Mouse (Mus musculus) midbrain, embryonic 14.5 days (tissue): ENCODE results near the gene Tmem60. TPM values are rescaled to one million over a fixed set of nuclear protein-coding genes. Genes with fewer than 3 reads are reported as not detected.

Source experiments
- ATAC-seq: fragments of 200-750 bp; cut with Nextera tagmentation; 2 replicates; pipeline ENCODE4 v1.8.0; 2017; ENCODE audit warnings: moderate number of reproducible peaks, moderate library complexity; ENCODE audit not compliant: low FRiP score, low TSS enrichment
- DNase-seq: peaks from one replicate; pipeline ENCODE4 v3.0.0-alpha.2; 2015
- H3K27ac ChIP-seq: fragments of 300-500 bp; sonication (generic); replicated peaks from 2 replicates; pipeline ENCODE4 v1.5.1; 2014; ENCODE audit warnings: mild to moderate bottlenecking, low read depth, low read length, moderate library complexity
- H3K27me3 ChIP-seq: fragments of 300-500 bp; sonication (generic); 2 replicates; pipeline ENCODE4 v1.6.1; 2014; ENCODE audit warnings: low read length, control low read depth, mixed read lengths; ENCODE audit not compliant: control insufficient read depth, insufficient read depth
- H3K36me3 ChIP-seq: fragments of 300-500 bp; sonication (generic); 2 replicates; pipeline ENCODE4 v1.6.1; 2014; ENCODE audit warnings: low read length, control low read depth; ENCODE audit not compliant: control insufficient read depth, insufficient read depth
- H3K4me1 ChIP-seq: fragments of 300-500 bp; sonication (generic); 2 replicates; pipeline ENCODE4 v1.6.1; 2014; ENCODE audit warnings: mild to moderate bottlenecking, antibody characterized with exemption, low read length, control low read depth; ENCODE audit not compliant: control insufficient read depth, insufficient read depth
- H3K4me2 ChIP-seq: fragments of 300-500 bp; sonication (generic); 2 replicates; pipeline ENCODE4 v1.6.1; 2014; ENCODE audit warnings: mild to moderate bottlenecking, low read length, moderate library complexity
- H3K4me3 ChIP-seq: fragments of 300-500 bp; sonication (generic); replicated peaks from 2 replicates; pipeline ENCODE4 v1.5.1; 2014; ENCODE audit warnings: low read depth, low read length
- H3K9ac ChIP-seq: fragments of 300-500 bp; sonication (generic); replicated peaks from 2 replicates; pipeline ENCODE4 v1.6.1; 2014; ENCODE audit warnings: mild to moderate bottlenecking, low read length, moderate library complexity
- H3K9me3 ChIP-seq: fragments of 300-500 bp; sonication (generic); 2 replicates; pipeline ENCODE4 v1.6.1; 2016; ENCODE audit warnings: low read length, control low read depth, mixed read lengths; ENCODE audit not compliant: control insufficient read depth
- WGBS: fragments of 180-500 bp; shearing (Covaris S2); extraction: QIAGEN DNeasy Blood & Tissue Kit; methylation state at CpG from one replicate; pipeline ENCODE4 v1.1.7; 2014; 5-methylcytosine and 5-hydroxymethylcytosine counted together
- polyA plus RNA-seq: library from polyadenylated mRNA; unstranded; fragments of >200 nt; fragmentation: Nextera tagmentation; extraction: Ambion mirVana; gene quantifications from 2 replicates; pipeline ENCODE4 v1.2.1, GENCODE M21; 2014

Gene Tmem60
- polyA plus RNA-seq, 1 experiment from 2014 or later, result 73.2 TPM

GRCm38 (mm10) chr5:20861901-20862300 lies 20.1 kb upstream of the Tmem60 start:
- WGBS, result 97% methylated on average over 2 of the region's 2 CpGs
- ATAC-seq, result no peak
- no peaks in the 10 kb centered on the region for H3K27me3 ChIP-seq

GRCm38 (mm10) chr5:20864216-20864969 lies 17.6 kb upstream of the Tmem60 start:
- no peaks in the 10 kb centered on the region for H3K4me1 ChIP-seq
- H3K27me3 ChIP-seq, result no peaks in the 10 kb centered on the region
- no peaks in the 10 kb centered on the region for H3K36me3 ChIP-seq
- no peak for DNase-seq
- no peak overlapping the region for H3K4me3 ChIP-seq
- no peak for ATAC-seq
- no peak overlapping the region for H3K4me2 ChIP-seq
- no peak overlapping the region for H3K9ac ChIP-seq
- no peaks in the 10 kb centered on the region for H3K9me3 ChIP-seq
- WGBS, result 91% methylated on average over 4 of the region's 4 CpGs
- no peak overlapping the region for H3K27ac ChIP-seq

More at GRCm38 (mm10) chr5:20861901-20862300, 20.1 kb upstream of the Tmem60 start:
- H3K4me1 ChIP-seq, result no peaks in the 10 kb centered on the region
- no peaks in the 10 kb centered on the region for H3K36me3 ChIP-seq
- no peak overlapping the region for H3K9ac ChIP-seq
- no peak for DNase-seq
- H3K4me2 ChIP-seq, result no peak overlapping the region
- H3K4me3 ChIP-seq, result no peak overlapping the region
- no peak overlapping the region for H3K27ac ChIP-seq
- H3K9me3 ChIP-seq, result no peaks in the 10 kb centered on the region

GRCm38 (mm10) chr5:20865193-20865755 lies 16.7 kb upstream of the Tmem60 start:
- no peaks in the 10 kb centered on the region for H3K9me3 ChIP-seq
- no peaks in the 10 kb centered on the region for H3K4me1 ChIP-seq
- no peak overlapping the region for H3K4me2 ChIP-seq
- H3K27ac ChIP-seq, result no peak overlapping the region
- no peaks in the 10 kb centered on the region for H3K36me3 ChIP-seq
- 92% methylated on average over 2 of the region's 2 CpGs for WGBS
- ATAC-seq (no peak), DNase-seq (no peak)
- no peaks in the 10 kb centered on the region for H3K27me3 ChIP-seq
- no peak overlapping the region for H3K4me3 ChIP-seq
- no peak overlapping the region for H3K9ac ChIP-seq

GRCm38 (mm10) chr5:20873146-20873545 lies 8.8 kb upstream of the Tmem60 start:
- no peaks in the 10 kb centered on the region for H3K4me1 ChIP-seq
- no peak overlapping the region for H3K4me2 ChIP-seq
- WGBS, result 100% methylated on average over 1 of the region's 1 CpGs

GRCm38 (mm10) chr5:20876934-20877426 lies 5.0 kb upstream of the Tmem60 start:
- no peak overlapping the region for H3K4me3 ChIP-seq
- H3K36me3 ChIP-seq, result no peaks in the 10 kb centered on the region
- peaks cover 6% of the 10 kb centered on the region; the same call in 1 of the 2 replicates for H3K4me1 ChIP-seq
- H3K27ac ChIP-seq, result no peak overlapping the region
- no peak for DNase-seq
- H3K9me3 ChIP-seq, result no peaks in the 10 kb centered on the region
- no peak for ATAC-seq
- H3K27me3 ChIP-seq, result no peaks in the 10 kb centered on the region
- 90% methylated on average over 1 of the region's 1 CpGs for WGBS
- no peak overlapping the region for H3K9ac ChIP-seq
- H3K4me2 ChIP-seq, result no peak overlapping the region

More at GRCm38 (mm10) chr5:20873146-20873545, 8.8 kb upstream of the Tmem60 start:
- DNase-seq (no peak), ATAC-seq (no peak)
- Histone ChIP-seq H3K9ac (no peak overlapping the region), H3K27ac (no peak overlapping the region), H3K9me3 (no peaks in the 10 kb centered on the region), H3K27me3 (no peaks in the 10 kb centered on the region), H3K4me3 (no peak overlapping the region), H3K36me3 (no peaks in the 10 kb centered on the region)

- 70% methylated on average over 2 of the region's 2 CpGs for WGBS
- H3K4me2 ChIP-seq, result peak overlapping the region; percentile 62
- H3K4me3 ChIP-seq, result peak overlapping the region; percentile 76
- no peak for DNase-seq
- no peak for ATAC-seq
- no peak overlapping the region for H3K27ac ChIP-seq
- H3K9me3 ChIP-seq, result no peaks in the 10 kb centered on the region
- no peaks in the 10 kb centered on the region for H3K36me3 ChIP-seq
- peaks cover 19% of the 10 kb centered on the region for H3K4me1 ChIP-seq
- H3K9ac ChIP-seq, result no peak overlapping the region; the same call in 1 of the 2 replicates
- no peaks in the 10 kb centered on the region for H3K27me3 ChIP-seq
Measured at GRCm38 (mm10) chr5:20880386-20880785, 1.6 kb upstream of the Tmem60 start.

GRCm38 (mm10) chr5:20880797-20881775 lies 905 bp upstream of the Tmem60 start:
- DNase-seq (peak; percentile 81), ATAC-seq (no peak)
- peaks cover 19% of the 10 kb centered on the region for H3K4me1 ChIP-seq
- H3K27ac ChIP-seq, result peak overlapping the region; percentile 95
- peak overlapping the region; percentile 82 for H3K9ac ChIP-seq
- H3K4me3 ChIP-seq, result peak overlapping the region; percentile 76
- WGBS, result 2% methylated on average over 50 of the region's 64 CpGs
- no peaks in the 10 kb centered on the region; the same call in 1 of the 2 replicates for H3K36me3 ChIP-seq
- no peaks in the 10 kb centered on the region for H3K27me3 ChIP-seq
- H3K9me3 ChIP-seq, result no peaks in the 10 kb centered on the region
- peak overlapping the region; percentile 62 for H3K4me2 ChIP-seq

GRCm38 (mm10) chr5:20884036-20884620 lies 2.1 kb downstream of the Tmem60 start:
- Histone ChIP-seq H3K9me3 (no peaks in the 10 kb centered on the region), H3K27me3 (no peaks in the 10 kb centered on the region), H3K4me3 (peak overlapping the region; percentile 76; the same call in 1 of the 2 replicates), H3K4me2 (peak overlapping the region; percentile 60), H3K27ac (no peak overlapping the region), H3K9ac (no peak overlapping the region), H3K36me3 (no peaks in the 10 kb centered on the region; the same call in 1 of the 2 replicates), H3K4me1 (peaks cover 19% of the 10 kb centered on the region)
- ATAC-seq (no peak), DNase-seq (no peak)
- WGBS, result 85% methylated on average over 4 of the region's 4 CpGs
